Mouse (Mus musculus) MEL (cell line): ENCODE results near the gene Ybx1.

Source experiments
- CTCF ChIP-seq, 3 experiments: IDR thresholded peaks in 2 of 3; conservative IDR thresholded peaks in 1 of 3; 2 replicates each; pipeline ENCODE4 v1.5.1; 2011 to 2012; ENCODE audit warnings: low read length in 3 of 3, low read depth in 2 of 3, mild to moderate bottlenecking in 2 of 3, improper control_type of control experiment in 1 of 3, inconsistent platforms in 1 of 3, mixed read lengths in 1 of 3, moderate library complexity in 1 of 3; ENCODE audit not compliant: control insufficient read depth in 1 of 3, insufficient read depth in 1 of 3, poor library complexity in 1 of 3, severe bottlenecking in 1 of 3
- MAX ChIP-seq: IDR thresholded peaks from 2 replicates; pipeline ENCODE4 v1.6.1; 2011; ENCODE audit warnings: low read length, improper control_type of control experiment
- POLR2A ChIP-seq, 2 experiments: IDR thresholded peaks; 2 replicates each; pipeline ENCODE4 v1.6.1; 2011 to 2012; ENCODE audit warnings: low read length in 2 of 2, mild to moderate bottlenecking in 2 of 2, control low read depth in 1 of 2, improper control_type of control experiment in 1 of 2, low read depth in 1 of 2, moderate library complexity in 1 of 2; ENCODE audit not compliant: control insufficient read depth in 1 of 2, insufficient read depth in 1 of 2, poor library complexity in 1 of 2

GRCm38 (mm10) chr4:119232410-119233255 lies 61.8 kb downstream of the Ybx1 start, which contains the start of the genes AU022252 and P3h1:
- TF ChIP-seq POLR2A (IDR thresholded peaks at IDR 0.05; ENCODE audit: control insufficient read depth in 1 of 2, insufficient read depth in 1 of 2, low read depth in 1 of 2, low read length in 2 of 2, poor library complexity in 1 of 2) (peak; percentile 41 to 69), MAX (no peak), CTCF (IDR thresholded peaks at IDR 0.05 in 2 of 3, conservative IDR thresholded peaks at IDR 0.05 in 1 of 3; ENCODE audit: control insufficient read depth in 1 of 3, insufficient read depth in 1 of 3, low read depth in 2 of 3, low read length in 3 of 3, poor library complexity in 1 of 3, severe bottlenecking in 1 of 3) (no peak)
